Mouse (Mus musculus) Patski (cell line): ENCODE data around the gene Olfr773. TPM values are rescaled to one million over a fixed set of nuclear protein-coding genes. Genes with fewer than 3 reads are reported as not detected.
"Not testable (repeated sequence)": the region's sequence is repeated elsewhere in the genome, so short reads cannot be mapped to it uniquely, and the experiment has no call there.

Experiments used
- ATAC-seq: fragments of 100-300 bp; one replicate; pipeline ENCODE4 v1.8.0; 2021
- CTCF ChIA-PET: fragments of 350-600 bp; sonication (Branson Sonifier 250); formaldehyde crosslinking; loops from one replicate; lab custom pipeline; 2022; ENCODE audit warnings: inconsistent platforms; lab: Charles Lee
- POLR2A ChIA-PET: fragments of 350-600 bp; sonication (Branson Sonifier 250); formaldehyde crosslinking; loops from one replicate; lab custom pipeline; 2022; ENCODE audit warnings: antibody characterized with exemption, inconsistent platforms; lab: Charles Lee
- DNase-seq: peaks from one replicate; pipeline ENCODE4 v3.0.0-alpha.2; 2011; ENCODE audit warnings: low read depth, low spot score
- H3K27me3 ChIP-seq: fragments of 371-371 bp; one replicate; pipeline ENCODE4 v1.5.1; 2021
- CTCF ChIP-seq: fragments of 100-300 bp; IDR thresholded peaks from one replicate; pipeline ENCODE4 v1.5.1; 2021
- in situ Hi-C: fragments of 300-500 bp; cut with MboI; formaldehyde crosslinking; loops from 3 replicates; pipeline ENCODE4 v1.11.1; 2018; ENCODE audit warnings: low pct_unique_long_range_greater_than_20kb, mixed read lengths
- polyA plus RNA-seq: library from polyadenylated mRNA; unstranded; gene quantifications from one replicate; pipeline ENCODE4 v1.2.3, GENCODE M21; 2021

The Olfr773 gene
- polyA plus RNA-seq: not detected

DNA sequence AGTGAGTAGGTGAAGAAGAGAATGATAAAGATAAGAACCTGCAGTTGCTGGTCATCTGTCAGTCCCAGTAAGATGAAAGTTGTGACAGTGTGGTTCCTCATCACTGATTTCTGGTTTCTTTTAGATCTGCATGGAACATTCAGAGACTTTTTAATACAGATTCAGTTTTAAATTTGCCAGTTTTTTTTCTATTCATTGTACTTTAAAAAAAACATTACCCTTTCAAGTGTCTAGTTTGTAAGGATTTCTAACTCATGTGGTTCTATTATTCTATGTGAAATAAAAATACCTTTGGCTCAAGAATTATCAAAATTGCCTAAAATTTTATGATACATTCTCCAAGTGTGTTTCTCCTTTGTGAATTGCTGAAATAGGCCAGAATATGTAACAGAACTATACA is at the start of gene Olfr773:
Gene Olfr773 (minus strand): TSS at position 101 of the 400 bp plus-strand sequence.
- DNase-seq, ATAC-seq, POLR2A ChIA-PET, CTCF ChIA-PET, in situ Hi-C loops, H3K27me3 ChIP-seq: not testable (repeated sequence)

DNA sequence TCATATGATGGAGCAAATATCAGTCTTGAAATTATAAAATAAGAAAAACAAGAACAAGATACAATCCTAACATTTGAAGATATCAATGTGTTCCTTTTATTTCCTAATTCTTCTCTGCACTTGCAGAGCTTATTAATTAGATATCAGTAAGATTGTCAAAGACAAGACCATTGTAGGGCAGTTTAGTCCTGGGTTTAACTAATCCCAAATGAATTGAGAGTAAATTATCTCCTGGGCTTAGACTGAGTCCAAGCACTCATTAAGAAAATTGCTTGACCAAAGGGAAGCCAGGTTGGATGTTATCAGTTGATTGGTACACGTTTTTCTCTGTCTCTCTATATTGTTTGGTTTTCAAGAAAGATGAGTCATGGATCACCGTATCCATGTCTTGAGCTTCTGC is 48.7 kb upstream of the Olfr773 start, which contains the start of gene Olfr774:
Gene Olfr774 (plus strand): TSS at position 301 of the 400 bp plus-strand sequence.
- in situ Hi-C loops: no loop called here
- no peak for TF ChIP-seq CTCF
- ATAC-seq (no peak), DNase-seq (no peak)
- H3K27me3 ChIP-seq: no peaks in the 10 kb centered on the region
- ChIA-PET POLR2A (no interaction called here), CTCF (no interaction called here)

DNA sequence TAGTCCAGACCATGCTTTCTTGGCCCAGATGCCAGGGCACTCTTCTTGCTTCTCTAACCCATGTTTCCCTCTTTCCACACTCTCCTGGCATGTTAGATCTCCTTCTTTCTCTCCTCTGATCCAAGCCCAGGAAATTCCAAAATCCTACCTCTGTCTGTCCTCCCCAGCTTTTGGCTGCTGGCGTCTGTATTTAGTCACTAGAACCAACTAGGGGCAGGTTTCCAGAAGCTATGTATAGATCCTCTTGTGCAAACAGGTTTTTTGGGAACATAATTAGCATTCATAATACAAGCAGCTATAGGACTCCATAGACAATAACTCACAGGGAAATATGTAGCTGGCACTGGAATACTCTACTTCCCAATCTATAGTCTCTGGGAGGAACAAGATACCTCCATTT is 43.5 kb upstream of the Olfr773 start:
- no peaks in the 10 kb centered on the region for H3K27me3 ChIP-seq
- ATAC-seq: no peak
- CTCF ChIA-PET: no interaction called here

DNA sequence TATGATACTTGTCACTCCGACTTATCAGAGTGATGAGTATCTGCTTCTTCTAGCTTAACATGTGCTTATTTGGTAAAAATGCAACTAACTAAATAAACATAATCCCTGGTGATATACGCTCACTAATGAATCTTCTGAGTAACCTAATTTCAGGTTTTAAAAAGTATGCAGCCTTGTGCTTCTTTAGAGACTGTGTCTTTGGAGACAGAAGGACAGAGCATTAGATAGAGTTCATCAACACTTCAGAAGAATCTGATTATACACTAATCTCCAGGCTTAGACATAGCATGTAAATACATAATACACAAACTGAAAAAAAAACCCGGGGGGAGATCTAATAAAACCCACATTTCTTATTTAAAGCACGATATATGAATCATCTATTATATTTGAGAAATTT is 9.4 kb downstream of the Olfr773 start, which contains the start of gene Olfr772:
Gene Olfr772 (minus strand): TSS at position 101 of the 400 bp plus-strand sequence.
- DNase-seq, H3K27me3 ChIP-seq, in situ Hi-C loops, CTCF ChIA-PET, POLR2A ChIA-PET, ATAC-seq: not testable (repeated sequence)

More for the DNA sequence above, 43.5 kb upstream of the Olfr773 start:
- no peak for TF ChIP-seq CTCF
- in situ Hi-C loops: no loop called here
- no peak for DNase-seq
- POLR2A ChIA-PET: no interaction called here

DNA sequence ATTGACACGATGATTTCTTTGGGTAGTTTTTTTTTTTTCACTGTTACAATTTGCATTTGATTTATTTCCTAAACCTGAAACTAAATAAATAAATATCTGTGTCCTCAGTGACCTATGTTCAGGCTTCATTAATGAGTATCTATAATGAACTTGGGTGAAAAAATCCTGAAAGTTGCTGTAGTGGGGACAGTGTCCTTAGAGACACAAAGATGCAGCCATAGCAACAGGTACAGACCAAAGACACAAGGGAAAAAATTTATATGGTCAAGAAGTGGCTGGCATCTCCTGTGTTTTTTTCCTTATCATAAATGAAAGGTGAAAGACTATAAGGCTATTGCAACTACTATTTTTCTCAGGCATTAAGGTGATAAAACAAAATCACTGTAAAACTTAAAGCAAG is 22.6 kb downstream of the Olfr773 start, which contains the start of gene Olfr771:
Gene Olfr771 (minus strand): TSS at position 101 of the 400 bp plus-strand sequence.
- no peak for TF ChIP-seq CTCF
- in situ Hi-C loops: no loop called here
- peaks cover 14% of the 10 kb centered on the region for H3K27me3 ChIP-seq
- ChIA-PET POLR2A (no interaction called here), CTCF (no interaction called here)
- ATAC-seq: no peak
- DNase-seq: no peak

DNA sequence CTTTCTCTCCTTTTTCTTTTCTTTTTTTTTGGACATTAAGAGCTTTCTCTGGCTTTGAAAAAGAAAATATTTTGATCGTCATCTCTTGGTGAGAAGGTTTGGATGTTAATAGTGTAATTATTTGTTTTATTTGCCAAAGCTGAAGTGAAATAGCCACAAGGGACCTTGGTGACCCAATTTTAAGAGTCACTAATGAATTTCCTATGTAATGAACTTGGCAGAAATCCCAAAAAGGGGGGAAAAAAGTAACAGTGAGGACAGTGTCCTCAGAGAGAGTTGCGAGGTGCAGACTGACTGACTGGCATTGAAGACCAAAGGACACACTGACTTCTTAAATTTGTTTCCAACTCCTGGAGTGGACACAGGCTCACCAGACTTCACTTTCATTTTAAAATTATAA is 48.3 kb downstream of the Olfr773 start, which contains the start of gene Olfr770:
Gene Olfr770 (minus strand): TSS at position 101 of the 400 bp plus-strand sequence.
- CTCF ChIA-PET: no interaction called here
- in situ Hi-C loops: no loop called here
- DNase-seq (no peak), ATAC-seq (no peak)
- no peak for TF ChIP-seq CTCF
- POLR2A ChIA-PET: no interaction called here
- no peaks in the 10 kb centered on the region for H3K27me3 ChIP-seq

Other genes starting within 250 kb of the Olfr773 start
- 6.1 TPM for gene Mettl7b, start 226.4 kb downstream of the Olfr773 start, polyA plus RNA-seq
- gene Olfr9, start 198.0 kb downstream of the Olfr773 start, polyA plus RNA-seq: not detected
- not detected for gene Olfr763, start 176.6 kb downstream of the Olfr773 start, polyA plus RNA-seq
- not detected for gene Olfr764-ps1, start 147.5 kb downstream of the Olfr773 start, polyA plus RNA-seq
- gene Olfr765, start 137.4 kb downstream of the Olfr773 start, polyA plus RNA-seq: not detected
- not detected for gene Olfr766-ps1, start 118.4 kb downstream of the Olfr773 start, polyA plus RNA-seq
- gene Olfr767, start 104.5 kb downstream of the Olfr773 start, polyA plus RNA-seq: 0.03 TPM
- not detected for gene Olfr768, start 88.0 kb downstream of the Olfr773 start, polyA plus RNA-seq
- not detected for gene Olfr769, start 69.6 kb downstream of the Olfr773 start, polyA plus RNA-seq
- not detected for gene Olfr770, start 48.4 kb downstream of the Olfr773 start, polyA plus RNA-seq
- gene Olfr771, start 22.7 kb downstream of the Olfr773 start, polyA plus RNA-seq: not detected
- not detected for gene Olfr772, start 9.5 kb downstream of the Olfr773 start, polyA plus RNA-seq
- not detected for gene Olfr774, start 48.8 kb upstream of the Olfr773 start, polyA plus RNA-seq
- not detected for gene Olfr775, start 61.0 kb upstream of the Olfr773 start, polyA plus RNA-seq
- gene Olfr776, start 71.7 kb upstream of the Olfr773 start, polyA plus RNA-seq: not detected
- not detected for gene Olfr777, start 84.1 kb upstream of the Olfr773 start, polyA plus RNA-seq
- not detected for gene Olfr780, start 130.7 kb upstream of the Olfr773 start, polyA plus RNA-seq
- gene Olfr781, start 141.4 kb upstream of the Olfr773 start, polyA plus RNA-seq: not detected
- not detected for gene Olfr782, start 161.4 kb upstream of the Olfr773 start, polyA plus RNA-seq
- gene Olfr784, start 196.7 kb upstream of the Olfr773 start, polyA plus RNA-seq: 0.01 TPM
- not detected for gene Olfr785, start 218.0 kb upstream of the Olfr773 start, polyA plus RNA-seq
- not detected for gene Olfr786, start 239.9 kb upstream of the Olfr773 start, polyA plus RNA-seq